Mouse (Mus musculus): Measurements from ENCODE around the gene Frs2. TPM values are rescaled to one million over a fixed set of nuclear protein-coding genes. Genes with fewer than 3 reads are reported as not detected.

Frs2 gene
- polyA plus RNA-seq, 1 experiment from 2014 or later = 11.9 TPM

DNA sequence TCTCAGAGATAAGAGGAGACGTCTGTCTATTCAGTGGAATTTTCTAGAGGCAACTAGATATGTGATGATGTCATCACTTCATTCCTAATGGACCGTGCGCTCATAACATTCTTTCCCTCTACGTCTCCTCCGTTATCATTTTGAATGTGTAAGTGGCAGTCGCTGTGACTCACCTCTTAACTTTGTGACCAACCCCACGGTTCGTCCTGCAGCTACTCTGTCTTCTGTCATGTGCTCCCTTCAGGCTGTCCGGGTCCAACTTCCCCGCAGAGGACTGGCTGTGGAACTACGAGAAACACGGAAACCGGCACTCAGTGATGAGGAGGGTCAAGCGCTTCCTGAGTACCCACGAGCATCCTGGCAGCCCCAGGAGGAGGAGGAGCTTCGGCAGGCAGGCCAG is 124.6 kb downstream of the Frs2 start:
- WGBS = 20% methylated on average over 16 of the region's 16 CpGs
- no peak for TF ChIP-seq EP300 (optimal IDR thresholded peaks at IDR 0.05)
- no peak for TF ChIP-seq CTCF (IDR thresholded peaks at IDR 0.05; ENCODE audit: low read depth)
- ATAC-seq (ENCODE audit: low FRiP score, low TSS enrichment) (peak; percentile 34; the same call in 1 of the 2 replicates), DNase-seq (ENCODE audit: low spot score) (no peak)
- no peaks in the 10 kb centered on the region for H3K27me3 ChIP-seq (ENCODE audit: control insufficient read depth, insufficient read depth, low read length)
- H3K36me3 ChIP-seq (ENCODE audit: control insufficient read depth, insufficient read depth, low read length) = no peaks in the 10 kb centered on the region
- H3K9ac ChIP-seq (ENCODE audit: low read length) = no peak overlapping the region
- H3K4me2 ChIP-seq (replicated peaks; ENCODE audit: low read depth) = peak overlapping the region; percentile 38
- peak overlapping the region; percentile 10; the same call in 1 of the 2 replicates for H3K4me3 ChIP-seq (ENCODE audit: low read depth, low read length)
- no peaks in the 10 kb centered on the region for H3K4me1 ChIP-seq (replicated peaks; ENCODE audit: control insufficient read depth, insufficient read depth)
- H3K9me3 ChIP-seq (ENCODE audit: control insufficient read depth, low read length) = no peaks in the 10 kb centered on the region
- no peak overlapping the region for H3K27ac ChIP-seq (replicated peaks)

DNA sequence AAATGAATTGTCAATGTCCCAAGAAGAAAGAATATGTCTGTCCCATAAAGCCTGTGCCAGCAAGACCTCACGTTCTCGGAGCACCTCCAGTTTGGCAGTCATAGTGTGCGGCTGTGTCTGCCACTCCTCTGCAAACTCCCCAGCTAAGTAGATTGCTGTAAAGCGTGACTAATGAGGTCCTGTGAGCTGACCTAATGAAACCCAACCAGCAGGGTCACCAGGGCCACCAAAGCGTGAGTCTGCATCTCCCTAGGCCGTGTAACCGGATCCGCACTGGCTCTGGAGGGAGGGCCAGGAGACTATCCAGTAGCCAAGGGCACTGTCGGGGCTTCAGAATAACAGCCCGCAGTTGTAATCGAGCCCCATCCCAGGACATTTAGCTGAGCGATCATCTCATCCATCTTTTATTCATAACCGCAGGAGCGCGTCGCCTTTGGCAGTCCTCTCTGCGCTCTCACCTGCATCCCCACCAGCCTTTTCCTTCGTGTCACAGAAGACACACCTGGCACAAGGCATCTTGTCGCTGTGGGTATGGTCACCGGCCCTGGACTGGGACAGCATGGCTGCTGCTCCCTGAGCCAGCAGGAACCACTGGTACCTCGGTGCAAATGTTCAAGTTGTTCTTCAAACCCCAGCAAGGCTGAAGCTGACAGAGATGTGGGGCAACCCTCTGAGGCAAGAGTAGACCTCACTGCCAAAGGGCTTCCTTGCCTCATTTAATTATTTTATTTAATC is 127.1 kb downstream of the Frs2 start:
- DNase-seq (ENCODE audit: low spot score) = peak; percentile 42
- no peak overlapping the region for H3K4me2 ChIP-seq (replicated peaks; ENCODE audit: low read depth)
- no peak overlapping the region for H3K4me3 ChIP-seq (ENCODE audit: low read depth, low read length)
- peak; percentile 74; the same call in 1 of the 2 replicates for ATAC-seq (ENCODE audit: low FRiP score, low TSS enrichment)
- H3K9ac ChIP-seq (ENCODE audit: low read length) = no peak overlapping the region
- no peaks in the 10 kb centered on the region for H3K4me1 ChIP-seq (replicated peaks; ENCODE audit: control insufficient read depth, insufficient read depth)
- H3K9me3 ChIP-seq (ENCODE audit: control insufficient read depth, low read length) = no peaks in the 10 kb centered on the region
- no peak overlapping the region for H3K27ac ChIP-seq (replicated peaks)
- TF ChIP-seq CTCF (IDR thresholded peaks at IDR 0.05; ENCODE audit: low read depth) (no peak), EP300 (optimal IDR thresholded peaks at IDR 0.05) (no peak)
- 31% methylated on average over 21 of the region's 21 CpGs for WGBS
- no peaks in the 10 kb centered on the region for H3K36me3 ChIP-seq (ENCODE audit: control insufficient read depth, insufficient read depth, low read length)
- no peaks in the 10 kb centered on the region for H3K27me3 ChIP-seq (ENCODE audit: control insufficient read depth, insufficient read depth, low read length)

Other genes with a start within 250 kb of the Frs2 start
- 13.5 and 14.4 TPM in 2 replicates for gene Rab3ip, start 197.8 kb downstream of the Frs2 start, polyA plus RNA-seq (2015; fragmentation: Nextera tagmentation; extraction: Ambion mirVana)
- gene Gm10271, start 175.9 kb downstream of the Frs2 start, polyA plus RNA-seq (2015; fragmentation: Nextera tagmentation; extraction: Ambion mirVana) = not detected in 2 replicates
- 0.08 and 0.10 TPM in 2 replicates for gene Best3, start 162.2 kb downstream of the Frs2 start, polyA plus RNA-seq (2015; fragmentation: Nextera tagmentation; extraction: Ambion mirVana)
- gene Lrrc10, start 103.2 kb downstream of the Frs2 start, polyA plus RNA-seq (2015; fragmentation: Nextera tagmentation; extraction: Ambion mirVana) = not detected in 2 replicates
- 119 and 122 TPM in 2 replicates for gene Cct2, start 84.7 kb downstream of the Frs2 start, polyA plus RNA-seq (2015; fragmentation: Nextera tagmentation; extraction: Ambion mirVana)
- 36.9 and 38.2 TPM in 2 replicates for gene Yeats4, start 76.0 kb upstream of the Frs2 start, polyA plus RNA-seq (2015; fragmentation: Nextera tagmentation; extraction: Ambion mirVana)
- not detected in 2 replicates for gene 9530003J23Rik, start 90.2 kb upstream of the Frs2 start, polyA plus RNA-seq (2015; fragmentation: Nextera tagmentation; extraction: Ambion mirVana)
- gene Lyz2, start 133.8 kb upstream of the Frs2 start, polyA plus RNA-seq (2015; fragmentation: Nextera tagmentation; extraction: Ambion mirVana) = 48.9 and 54.0 TPM in 2 replicates
- gene Lyz1, start 144.3 kb upstream of the Frs2 start, polyA plus RNA-seq (2015; fragmentation: Nextera tagmentation; extraction: Ambion mirVana) = 0.10 and 0.29 TPM in 2 replicates
- gene Cpsf6, start 231.5 kb upstream of the Frs2 start, polyA plus RNA-seq (2015; fragmentation: Nextera tagmentation; extraction: Ambion mirVana) = 52.5 and 53.6 TPM in 2 replicates